Mouse (Mus musculus) testis, adult 2 months (tissue): ENCODE data around the gene Krtap16-1. TPM values are rescaled to one million over a fixed set of nuclear protein-coding genes. Genes with fewer than 3 reads are reported as not detected.

Experiments used
- H3K27ac ChIP-seq: fragments of 200-500 bp; 2 replicates; pipeline ENCODE4 v1.5.1; 2012; ENCODE audit warnings: low read depth, low read length; ENCODE audit not compliant: control insufficient read depth, insufficient read depth
- H3K27me3 ChIP-seq: fragments of 200-500 bp; 2 replicates; pipeline ENCODE4 v1.6.1; 2012; ENCODE audit warnings: mild to moderate bottlenecking, low read length, moderate library complexity; ENCODE audit not compliant: control insufficient read depth, insufficient read depth
- H3K36me3 ChIP-seq: fragments of 200-500 bp; 2 replicates; pipeline ENCODE4 v1.6.1; 2012; ENCODE audit warnings: mild to moderate bottlenecking, low read length; ENCODE audit not compliant: control insufficient read depth, insufficient read depth
- H3K4me1 ChIP-seq: fragments of 200-500 bp; 2 replicates; pipeline ENCODE4 v1.6.1; 2012; ENCODE audit warnings: low read length; ENCODE audit not compliant: control insufficient read depth, insufficient read depth
- H3K4me3 ChIP-seq: fragments of 200-500 bp; 2 replicates; pipeline ENCODE4 v1.5.1; 2012; ENCODE audit warnings: low read depth, mild to moderate bottlenecking, low read length, moderate library complexity, mixed read lengths; ENCODE audit not compliant: control insufficient read depth
- CTCF ChIP-seq: fragments of 200-500 bp; IDR thresholded peaks from 2 replicates; pipeline ENCODE4 v1.5.1; 2012; ENCODE audit warnings: low read depth, mild to moderate bottlenecking, inconsistent platforms, low read length, moderate library complexity; ENCODE audit not compliant: control insufficient read depth, insufficient read depth, insufficient replicate concordance
- POLR2A ChIP-seq: fragments of 200-500 bp; IDR thresholded peaks from 2 replicates; pipeline ENCODE4 v1.6.1; 2012; ENCODE audit warnings: low read depth, mild to moderate bottlenecking, inconsistent platforms, low read length, moderate library complexity; ENCODE audit not compliant: control insufficient read depth
- polyA plus RNA-seq: library from polyadenylated mRNA; depleted of rRNA; stranded (reverse); fragments of >200 nt; gene quantifications from 2 replicates; pipeline ENCODE4 v1.2.3, GENCODE M21; 2012

Krtap16-1 gene
- polyA plus RNA-seq, 1 experiment = 0.06 TPM

DNA sequence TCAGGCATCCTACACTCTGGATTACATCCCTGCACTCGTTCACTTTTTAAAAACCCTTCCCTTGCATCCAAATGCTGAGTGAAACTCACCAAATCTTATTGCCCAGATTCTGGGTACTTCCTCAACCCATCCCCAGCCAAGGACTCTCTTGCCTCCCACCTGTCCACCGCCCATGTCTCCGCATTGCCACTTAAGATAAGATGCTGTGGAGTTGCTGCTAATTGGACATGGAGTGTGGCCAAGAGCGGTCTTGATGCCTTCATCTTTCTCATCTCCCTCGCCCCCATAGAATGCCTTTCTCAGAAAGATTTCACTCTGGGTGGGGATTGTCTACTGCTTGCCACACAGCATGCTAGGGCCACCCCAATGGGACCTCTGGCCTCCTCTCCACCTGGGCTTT, 21.9 kb upstream of the Krtap16-1 start:
- Histone ChIP-seq H3K36me3 (no peaks in the 10 kb centered on the region), H3K27me3 (no peaks in the 10 kb centered on the region), H3K27ac (no peak overlapping the region), H3K4me3 (no peak overlapping the region), H3K4me1 (no peaks in the 10 kb centered on the region)
- no peak for TF ChIP-seq POLR2A
- no peak for TF ChIP-seq CTCF

GRCm38 (mm10) chr11:100006624-100007023, 20.2 kb upstream of the Krtap16-1 start:
- no peak overlapping the region for H3K27ac ChIP-seq
- no peaks in the 10 kb centered on the region for H3K27me3 ChIP-seq
- TF ChIP-seq CTCF = peak; percentile 44; the same call in 1 of the 2 replicates
- no peak for TF ChIP-seq POLR2A
- H3K4me3 ChIP-seq = no peak overlapping the region
- H3K4me1 ChIP-seq = no peaks in the 10 kb centered on the region
- H3K36me3 ChIP-seq = no peaks in the 10 kb centered on the region

DNA sequence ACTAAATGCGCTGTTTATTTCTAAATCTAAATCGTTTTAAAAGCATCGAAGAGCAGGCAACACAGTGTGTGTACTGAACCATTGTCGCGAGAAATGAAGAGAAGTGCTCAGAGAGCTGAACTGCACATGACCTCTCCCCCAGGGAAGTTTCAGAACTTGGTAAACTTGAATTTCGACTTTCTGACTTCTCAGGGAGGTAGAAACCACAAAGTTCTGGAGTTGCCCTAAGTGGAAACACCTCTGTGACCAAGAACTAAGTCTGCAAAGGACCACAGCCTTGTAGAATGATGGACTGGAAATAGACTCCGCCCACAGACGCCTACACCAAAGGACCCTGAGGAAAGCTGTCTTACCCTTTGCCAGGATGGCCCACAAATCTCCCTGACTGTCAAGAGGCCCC, 19.5 kb upstream of the Krtap16-1 start:
- H3K4me1 ChIP-seq = no peaks in the 10 kb centered on the region
- no peaks in the 10 kb centered on the region for H3K36me3 ChIP-seq
- H3K27me3 ChIP-seq = no peaks in the 10 kb centered on the region
- H3K27ac ChIP-seq = no peak overlapping the region
- TF ChIP-seq POLR2A (no peak), CTCF (no peak)
- H3K4me3 ChIP-seq = no peak overlapping the region

DNA sequence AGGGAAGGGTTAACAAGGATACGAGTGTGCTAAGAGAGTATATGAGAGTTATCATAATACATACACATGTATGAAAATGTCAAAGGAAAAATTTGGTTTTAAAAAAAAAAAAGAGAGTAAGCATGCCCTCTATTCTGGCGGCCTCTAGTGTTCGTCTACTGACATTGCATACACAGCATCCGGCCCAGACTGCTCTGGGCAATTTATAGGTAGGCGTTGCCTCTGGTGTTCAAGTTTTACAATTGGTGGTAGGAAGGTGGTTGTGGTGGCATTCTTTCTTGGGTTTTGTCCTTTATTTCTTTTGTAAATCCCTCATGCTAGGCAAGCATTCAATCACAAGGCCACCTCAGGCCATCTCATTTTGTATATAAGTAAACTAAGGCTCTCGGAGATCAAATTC, 18.4 kb upstream of the Krtap16-1 start:
- Histone ChIP-seq H3K4me1 (no peaks in the 10 kb centered on the region), H3K4me3 (no peak overlapping the region), H3K36me3 (no peaks in the 10 kb centered on the region), H3K27me3 (no peaks in the 10 kb centered on the region), H3K27ac (no peak overlapping the region)
- peak; percentile 50; the same call in 1 of the 2 replicates for TF ChIP-seq CTCF
- TF ChIP-seq POLR2A = no peak

GRCm38 (mm10) chr11:99999091-99999490, 12.7 kb upstream of the Krtap16-1 start:
- no peaks in the 10 kb centered on the region for H3K36me3 ChIP-seq
- no peak overlapping the region for H3K27ac ChIP-seq
- no peak for TF ChIP-seq CTCF
- TF ChIP-seq POLR2A = no peak
- no peak overlapping the region for H3K4me3 ChIP-seq
- H3K4me1 ChIP-seq = no peaks in the 10 kb centered on the region
- H3K27me3 ChIP-seq = no peaks in the 10 kb centered on the region

- TF ChIP-seq CTCF = no peak
- no peak for TF ChIP-seq POLR2A
- no peaks in the 10 kb centered on the region for H3K36me3 ChIP-seq
- H3K27me3 ChIP-seq = no peaks in the 10 kb centered on the region
These were observed 7.9 kb upstream of the Krtap16-1 start for GRCm38 (mm10) chr11:99994384-99994661.

DNA sequence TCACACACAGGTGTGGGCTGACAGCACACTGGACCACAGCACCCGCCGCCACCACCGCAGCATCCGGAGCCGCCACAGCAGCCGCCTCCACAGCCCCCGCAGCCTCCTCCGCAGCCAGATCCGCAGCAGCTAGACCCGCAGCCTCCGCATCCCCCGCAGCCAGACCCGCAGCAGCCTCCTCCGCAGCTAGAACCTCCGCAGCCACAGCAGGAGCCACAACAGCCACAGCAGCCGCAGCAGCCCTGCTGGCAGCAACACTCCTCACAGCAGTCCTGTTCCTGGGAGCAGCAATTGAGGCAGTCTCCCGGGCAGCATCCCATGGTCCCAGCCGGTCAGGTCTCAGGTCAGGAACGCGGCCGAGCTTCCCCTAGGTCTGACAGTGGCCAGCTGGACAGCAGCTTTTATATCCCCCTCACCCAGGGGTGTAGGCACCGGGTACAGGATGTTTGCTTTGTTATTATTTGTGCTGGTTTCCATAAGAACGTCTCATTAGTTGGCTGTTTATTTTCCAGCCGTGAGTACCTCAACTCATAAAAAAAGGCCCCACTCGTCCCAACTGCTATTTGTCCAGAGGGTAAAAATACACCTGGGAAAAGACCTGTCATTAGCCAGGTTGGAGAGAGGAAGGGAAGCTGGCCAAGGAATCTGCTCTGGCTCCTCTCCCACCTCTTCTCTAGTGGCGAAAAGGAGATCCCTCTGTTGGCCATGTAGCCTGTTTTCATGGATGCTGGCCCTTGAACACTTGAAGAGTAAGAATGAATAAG, 7.4 kb upstream of the Krtap16-1 start, which contains the start of gene Krtap17-1:
Gene Krtap17-1, minus strand, starts transcription at position 375 of the 764 bp plus-strand sequence.
- H3K4me1 ChIP-seq = peaks cover 2% of the 10 kb centered on the region; the same call in 1 of the 2 replicates

More at GRCm38 (mm10) chr11:99994384-99994661, 7.9 kb upstream of the Krtap16-1 start:
- Histone ChIP-seq H3K4me1 (peaks cover 2% of the 10 kb centered on the region; the same call in 1 of the 2 replicates), H3K27ac (no peak overlapping the region), H3K4me3 (no peak overlapping the region)

DNA sequence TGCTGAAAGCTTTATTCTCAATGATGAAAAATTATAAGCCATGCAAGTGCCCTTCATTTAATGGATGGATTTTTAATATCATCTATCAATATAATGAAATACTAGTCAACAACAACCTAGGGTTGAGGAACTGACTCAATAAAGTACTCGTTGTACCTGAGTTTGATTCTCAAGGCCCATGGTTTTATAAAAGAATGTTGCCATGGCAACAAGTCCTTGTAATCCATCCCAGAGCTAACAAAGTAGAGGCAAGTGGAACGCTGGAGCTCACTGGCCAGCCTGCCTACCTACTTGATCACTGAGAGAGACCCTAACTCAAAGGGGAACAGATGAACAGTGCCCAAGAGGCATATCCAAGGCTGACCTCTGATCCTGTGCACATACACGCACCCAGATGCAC, 4.2 kb upstream of the Krtap16-1 start:
- H3K4me1 ChIP-seq = peaks cover 2% of the 10 kb centered on the region; the same call in 1 of the 2 replicates
- H3K36me3 ChIP-seq = no peaks in the 10 kb centered on the region
- H3K4me3 ChIP-seq = no peak overlapping the region
- no peaks in the 10 kb centered on the region for H3K27me3 ChIP-seq
- H3K27ac ChIP-seq = no peak overlapping the region
- TF ChIP-seq POLR2A (no peak), CTCF (no peak)

More for the DNA sequence above, 7.4 kb upstream of the Krtap16-1 start, which contains the start of gene Krtap17-1:
- no peak for TF ChIP-seq POLR2A
- no peaks in the 10 kb centered on the region for H3K36me3 ChIP-seq
- no peak within 1 kb of the TSS for H3K27ac ChIP-seq
- no peaks in the 10 kb centered on the region for H3K27me3 ChIP-seq
- H3K4me3 ChIP-seq = no peak within 1 kb of the TSS
